Mouse (Mus musculus): ENCODE results near the gene Cfap54. TPM values are rescaled to one million over a fixed set of nuclear protein-coding genes. Genes with fewer than 3 reads are reported as not detected.

Gene Cfap54
- polyA plus RNA-seq, 1 experiment, result 0.09 TPM

DNA sequence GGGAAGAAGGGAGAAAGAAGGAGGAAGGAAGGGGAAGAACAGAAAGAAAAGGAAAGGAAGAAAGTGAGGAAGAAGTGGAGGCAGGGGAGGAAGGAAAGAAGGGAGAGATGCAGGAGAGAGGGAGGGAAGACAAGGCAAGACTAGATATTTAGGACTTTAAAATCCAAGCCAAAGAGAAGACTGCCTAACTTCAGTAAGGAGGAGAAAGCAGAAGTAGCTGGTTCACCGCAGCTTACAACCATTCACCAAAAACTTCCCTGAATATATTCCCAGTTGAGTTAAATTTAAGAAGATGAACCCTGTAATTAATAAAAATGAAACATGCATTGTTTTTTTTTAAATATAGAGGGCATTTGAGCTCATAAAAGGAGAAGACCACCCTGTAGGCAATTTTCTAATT lies 34.3 kb upstream of the Cfap54 start:
- no peak overlapping the region for H3K27ac ChIP-seq (ENCODE audit: insufficient read depth, low read length)
- WGBS, result 33% methylated on average over 1 of the region's 1 CpGs
- no peaks in the 10 kb centered on the region for H3K27me3 ChIP-seq (ENCODE audit: control insufficient read depth, insufficient read depth, low read length)
- H3K4me1 ChIP-seq (ENCODE audit: control insufficient read depth, insufficient read depth, insufficient read length), result no peaks in the 10 kb centered on the region
- no peak for TF ChIP-seq CTCF (IDR thresholded peaks at IDR 0.05; ENCODE audit: extremely low read depth, insufficient read depth, insufficient read length, insufficient replicate concordance)
- TF ChIP-seq POLR2A (IDR thresholded peaks at IDR 0.05; ENCODE audit: low read depth, low read length), result no peak
- no peaks in the 10 kb centered on the region for H3K36me3 ChIP-seq (ENCODE audit: control insufficient read depth, insufficient read depth, low read length)
- no peak overlapping the region for H3K4me3 ChIP-seq (ENCODE audit: extremely low read depth, insufficient read depth, insufficient read length)
- no peak for DNase-seq (ENCODE audit: low read depth in 1 of 2, low spot score in 2 of 2)

DNA sequence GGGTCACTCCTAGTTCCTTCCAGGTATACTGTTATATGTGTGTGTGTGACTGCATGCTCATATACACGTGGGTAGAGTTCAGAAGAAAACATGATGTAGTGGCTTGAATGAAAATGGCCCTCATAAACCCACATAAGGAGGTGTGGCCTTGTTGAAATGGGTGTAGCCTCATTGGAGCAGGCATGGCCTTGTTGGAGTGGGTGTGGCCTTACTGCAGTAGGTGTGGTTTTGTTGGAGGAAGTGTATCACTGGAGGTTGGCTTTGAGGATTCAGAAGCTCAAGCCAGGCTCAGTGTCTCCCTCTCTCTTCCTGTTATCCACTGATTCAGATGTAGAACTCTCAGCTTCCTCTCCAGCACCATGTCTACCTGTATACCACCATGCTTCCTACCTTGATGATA lies 33.4 kb upstream of the Cfap54 start:
- TF ChIP-seq POLR2A (IDR thresholded peaks at IDR 0.05; ENCODE audit: low read depth, low read length) (no peak), CTCF (IDR thresholded peaks at IDR 0.05; ENCODE audit: extremely low read depth, insufficient read depth, insufficient read length, insufficient replicate concordance) (no peak)
- H3K36me3 ChIP-seq (ENCODE audit: control insufficient read depth, insufficient read depth, low read length), result no peaks in the 10 kb centered on the region
- no peak overlapping the region for H3K4me3 ChIP-seq (ENCODE audit: extremely low read depth, insufficient read depth, insufficient read length)
- no peaks in the 10 kb centered on the region for H3K27me3 ChIP-seq (ENCODE audit: control insufficient read depth, insufficient read depth, low read length)
- no peak overlapping the region for H3K27ac ChIP-seq (ENCODE audit: insufficient read depth, low read length)
- 88% methylated on average over 1 of the region's 1 CpGs for WGBS
- no peak for DNase-seq (ENCODE audit: low read depth in 1 of 2, low spot score in 2 of 2)
- H3K4me1 ChIP-seq (ENCODE audit: control insufficient read depth, insufficient read depth, insufficient read length), result no peaks in the 10 kb centered on the region

DNA sequence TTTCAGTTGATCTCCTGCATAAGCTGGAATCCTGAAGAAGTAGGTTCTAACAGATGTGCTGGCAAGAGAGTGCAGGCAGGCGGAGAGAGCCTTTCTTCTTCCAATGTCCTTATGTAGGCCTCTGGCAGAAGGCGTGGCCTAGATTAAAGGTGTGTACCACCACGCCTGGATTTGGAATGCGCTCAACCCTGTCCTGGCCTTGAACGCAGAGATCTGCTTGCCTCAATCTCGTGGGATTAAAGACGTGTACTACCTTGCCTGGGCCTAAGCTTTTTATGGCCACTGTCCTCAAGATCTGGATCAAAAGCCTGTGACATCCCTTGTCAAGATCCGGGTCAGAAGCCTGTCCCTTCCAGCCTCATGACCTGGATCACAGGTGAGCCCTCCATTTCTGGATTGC lies 32.5 kb upstream of the Cfap54 start:
- no peak for DNase-seq (ENCODE audit: low read depth in 1 of 2, low spot score in 2 of 2)
- Histone ChIP-seq H3K4me1 (ENCODE audit: control insufficient read depth, insufficient read depth, insufficient read length) (no peaks in the 10 kb centered on the region), H3K27me3 (ENCODE audit: control insufficient read depth, insufficient read depth, low read length) (no peaks in the 10 kb centered on the region), H3K4me3 (ENCODE audit: extremely low read depth, insufficient read depth, insufficient read length) (no peak overlapping the region), H3K27ac (ENCODE audit: insufficient read depth, low read length) (no peak overlapping the region), H3K36me3 (ENCODE audit: control insufficient read depth, insufficient read depth, low read length) (no peaks in the 10 kb centered on the region)
- TF ChIP-seq CTCF (IDR thresholded peaks at IDR 0.05; ENCODE audit: extremely low read depth, insufficient read depth, insufficient read length, insufficient replicate concordance) (no peak), POLR2A (IDR thresholded peaks at IDR 0.05; ENCODE audit: low read depth, low read length) (no peak)
- WGBS, result 89% methylated on average over 8 of the region's 8 CpGs

DNA sequence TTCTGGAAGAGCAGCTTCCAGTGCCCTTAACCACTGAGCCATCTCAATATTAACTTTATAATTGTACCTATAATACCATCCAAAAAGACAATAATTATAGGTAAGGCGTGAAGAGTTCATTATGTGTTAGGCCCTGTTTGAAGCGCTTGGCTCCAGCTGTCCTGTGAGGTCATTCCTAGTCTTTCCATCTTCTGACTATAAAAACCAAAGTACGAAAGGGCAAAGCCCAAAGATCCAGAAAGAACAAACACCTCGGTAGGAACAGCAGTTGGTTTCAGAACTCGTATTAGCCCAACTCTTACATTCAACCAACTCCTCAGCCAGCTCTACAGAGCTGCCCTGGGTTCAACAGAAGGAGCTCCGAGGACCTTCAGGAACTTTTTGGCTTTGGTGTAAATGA lies 30.6 kb upstream of the Cfap54 start:
- Histone ChIP-seq H3K36me3 (ENCODE audit: control insufficient read depth, insufficient read depth, low read length) (no peaks in the 10 kb centered on the region), H3K27me3 (ENCODE audit: control insufficient read depth, insufficient read depth, low read length) (no peaks in the 10 kb centered on the region), H3K4me3 (ENCODE audit: extremely low read depth, insufficient read depth, insufficient read length) (no peak overlapping the region), H3K27ac (ENCODE audit: insufficient read depth, low read length) (no peak overlapping the region), H3K4me1 (ENCODE audit: control insufficient read depth, insufficient read depth, insufficient read length) (no peaks in the 10 kb centered on the region)
- WGBS, result 93% methylated on average over 6 of the region's 6 CpGs
- DNase-seq (ENCODE audit: low read depth in 1 of 2, low spot score in 2 of 2), result no peak
- no peak for TF ChIP-seq CTCF (IDR thresholded peaks at IDR 0.05; ENCODE audit: extremely low read depth, insufficient read depth, insufficient read length, insufficient replicate concordance)
- TF ChIP-seq POLR2A (IDR thresholded peaks at IDR 0.05; ENCODE audit: low read depth, low read length), result no peak

DNA sequence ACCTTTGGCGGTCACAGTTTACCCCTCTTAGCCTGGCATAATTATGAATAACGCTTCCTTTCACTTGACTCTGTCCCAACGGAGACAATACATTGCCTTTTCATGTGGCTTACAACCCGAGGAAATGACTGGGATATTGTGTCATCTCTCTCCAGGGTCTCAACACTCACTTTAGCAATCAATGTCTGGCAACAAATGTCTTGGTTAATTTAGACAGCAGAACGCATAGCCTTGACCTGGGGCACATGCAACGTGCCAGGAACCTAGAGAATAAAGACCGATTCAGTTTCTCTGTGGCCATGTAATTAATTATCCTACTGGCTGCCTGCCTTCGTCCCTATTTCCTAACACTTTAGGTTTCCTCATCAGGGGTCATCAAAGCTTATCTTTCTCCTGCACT lies 30.0 kb upstream of the Cfap54 start:
- H3K4me3 ChIP-seq (ENCODE audit: extremely low read depth, insufficient read depth, insufficient read length), result no peak overlapping the region
- H3K4me1 ChIP-seq (ENCODE audit: control insufficient read depth, insufficient read depth, insufficient read length), result no peaks in the 10 kb centered on the region
- no peaks in the 10 kb centered on the region for H3K27me3 ChIP-seq (ENCODE audit: control insufficient read depth, insufficient read depth, low read length)
- H3K36me3 ChIP-seq (ENCODE audit: control insufficient read depth, insufficient read depth, low read length), result no peaks in the 10 kb centered on the region
- WGBS, result 83% methylated on average over 8 of the region's 8 CpGs
- no peak for DNase-seq (ENCODE audit: low read depth in 1 of 2, low spot score in 2 of 2)
- H3K27ac ChIP-seq (ENCODE audit: insufficient read depth, low read length), result no peak overlapping the region
- TF ChIP-seq POLR2A (IDR thresholded peaks at IDR 0.05; ENCODE audit: low read depth, low read length), result no peak
- no peak for TF ChIP-seq CTCF (IDR thresholded peaks at IDR 0.05; ENCODE audit: extremely low read depth, insufficient read depth, insufficient read length, insufficient replicate concordance)

DNA sequence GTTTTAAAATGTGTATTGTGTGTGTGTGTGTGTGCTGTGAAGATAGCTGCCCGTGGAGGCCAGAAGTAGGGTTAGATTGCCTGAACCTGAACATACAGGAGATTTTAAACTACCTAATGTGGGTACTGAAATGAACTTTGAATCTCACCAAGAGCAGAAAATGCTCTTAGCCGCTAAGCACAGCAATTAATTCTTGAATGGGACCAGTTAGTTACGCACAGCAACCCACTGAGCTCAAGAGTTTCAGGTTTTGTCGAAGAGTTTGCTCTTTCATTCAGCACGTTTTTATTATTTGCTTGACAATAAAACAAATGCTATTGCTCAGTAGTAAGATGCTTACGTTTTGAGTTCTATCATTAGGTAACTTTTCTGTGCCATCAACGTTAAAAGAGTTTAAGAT lies 23.9 kb upstream of the Cfap54 start:
- H3K36me3 ChIP-seq (ENCODE audit: control insufficient read depth, insufficient read depth, low read length), result no peaks in the 10 kb centered on the region
- H3K4me3 ChIP-seq (ENCODE audit: extremely low read depth, insufficient read depth, insufficient read length), result no peak overlapping the region
- H3K27me3 ChIP-seq (ENCODE audit: control insufficient read depth, insufficient read depth, low read length), result no peaks in the 10 kb centered on the region
- no peak for DNase-seq (ENCODE audit: low read depth in 1 of 2, low spot score in 2 of 2)
- H3K27ac ChIP-seq (ENCODE audit: insufficient read depth, low read length), result no peak overlapping the region
- 93% methylated on average over 7 of the region's 7 CpGs for WGBS
- TF ChIP-seq CTCF (IDR thresholded peaks at IDR 0.05; ENCODE audit: extremely low read depth, insufficient read depth, insufficient read length, insufficient replicate concordance), result no peak
- no peak for TF ChIP-seq POLR2A (IDR thresholded peaks at IDR 0.05; ENCODE audit: low read depth, low read length)
- H3K4me1 ChIP-seq (ENCODE audit: control insufficient read depth, insufficient read depth, insufficient read length), result no peaks in the 10 kb centered on the region

DNA sequence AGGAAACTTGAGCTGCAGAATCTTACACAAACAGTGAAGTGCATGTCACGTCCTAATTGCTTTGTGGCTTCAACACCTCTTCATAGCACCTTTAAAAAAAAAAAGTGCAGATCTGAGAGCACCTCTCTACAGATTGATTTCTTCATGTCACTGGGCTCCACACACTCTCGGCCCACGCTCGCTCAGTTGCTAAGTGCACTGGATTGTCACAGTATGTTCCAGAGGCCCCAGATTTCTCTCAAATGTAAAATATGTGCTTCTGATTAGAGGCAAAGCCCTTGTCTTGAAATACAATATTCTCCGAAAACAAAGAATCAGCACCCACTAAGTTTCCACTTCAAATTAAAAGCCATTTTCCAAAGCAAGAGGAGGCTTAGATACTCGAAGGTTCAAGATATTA lies 22.9 kb upstream of the Cfap54 start:
- H3K4me1 ChIP-seq (ENCODE audit: control insufficient read depth, insufficient read depth, insufficient read length), result no peaks in the 10 kb centered on the region
- no peaks in the 10 kb centered on the region for H3K27me3 ChIP-seq (ENCODE audit: control insufficient read depth, insufficient read depth, low read length)
- 81% methylated on average over 6 of the region's 6 CpGs for WGBS
- DNase-seq (ENCODE audit: low read depth in 1 of 2, low spot score in 2 of 2), result no peak
- no peak overlapping the region for H3K27ac ChIP-seq (ENCODE audit: insufficient read depth, low read length)
- TF ChIP-seq POLR2A (IDR thresholded peaks at IDR 0.05; ENCODE audit: low read depth, low read length) (no peak), CTCF (IDR thresholded peaks at IDR 0.05; ENCODE audit: extremely low read depth, insufficient read depth, insufficient read length, insufficient replicate concordance) (no peak)
- no peak overlapping the region for H3K4me3 ChIP-seq (ENCODE audit: extremely low read depth, insufficient read depth, insufficient read length)
- no peaks in the 10 kb centered on the region for H3K36me3 ChIP-seq (ENCODE audit: control insufficient read depth, insufficient read depth, low read length)

Measured in spleen, adult 2 months (tissue).